Mouse (Mus musculus): ENCODE measurements at regions not wholly inside any gene's neighbourhood (a gene's known extent, or its start where the extent isn't known, plus 50 kb on each side); places are given as distances from the start of the nearest gene placed in this dataset.
"Not testable (repeated sequence)": the region's sequence is repeated elsewhere in the genome, so short reads cannot be mapped to it uniquely, and the experiment has no call there.

GRCm38 (mm10) chr15:26953818-26954385 lies 58.5 kb upstream of the Fbxl7 start:
- DNase-seq, result no peak

- DNase-seq, result no peak
Measured at GRCm38 (mm10) chr15:26958980-26959379, 63.6 kb upstream of the Fbxl7 start.

- no peak for DNase-seq
Measured at GRCm38 (mm10) chr15:26968392-26969025, 73.1 kb upstream of the Fbxl7 start.

- no peak for DNase-seq
Measured at GRCm38 (mm10) chr15:26970770-26971169, 75.4 kb upstream of the Fbxl7 start.

- no peak for DNase-seq
Measured at GRCm38 (mm10) chr15:26993054-26993453, 97.7 kb upstream of the Fbxl7 start.

GRCm38 (mm10) chr15:27009069-27009468 lies 113.7 kb upstream of the Fbxl7 start:
- DNase-seq, result no peak

GRCm38 (mm10) chr15:27013906-27014658 lies 118.7 kb upstream of the Fbxl7 start:
- DNase-seq, result no peak

- no peak for DNase-seq
Measured at GRCm38 (mm10) chr15:27014659-27014974, 119.2 kb upstream of the Fbxl7 start.

GRCm38 (mm10) chr15:27020471-27020870 lies 125.1 kb upstream of the Fbxl7 start:
- DNase-seq, result no peak

- DNase-seq, result no peak
Measured at GRCm38 (mm10) chr15:27033261-27033660, 137.9 kb upstream of the Fbxl7 start.

- no peak for DNase-seq
Measured at GRCm38 (mm10) chr15:27043788-27044187, 148.4 kb upstream of the Fbxl7 start.

- no peak for DNase-seq
Measured at GRCm38 (mm10) chr15:27050673-27051072, 155.3 kb upstream of the Fbxl7 start.

- no peak for DNase-seq
Measured at GRCm38 (mm10) chr15:27063456-27063855, 168.1 kb upstream of the Fbxl7 start.

GRCm38 (mm10) chr15:27063971-27064370 lies 168.6 kb upstream of the Fbxl7 start:
- DNase-seq, result no peak

GRCm38 (mm10) chr15:27067691-27068090 lies 172.3 kb upstream of the Fbxl7 start:
- DNase-seq, result no peak

GRCm38 (mm10) chr15:27077926-27078325 lies 182.5 kb upstream of the Fbxl7 start:
- no peak for DNase-seq

- DNase-seq, result no peak
Measured at GRCm38 (mm10) chr15:27082826-27083225, 187.4 kb upstream of the Fbxl7 start.

- no peak for DNase-seq
Measured at GRCm38 (mm10) chr15:27083596-27083995, 188.2 kb upstream of the Fbxl7 start.

- no peak for DNase-seq
Measured at GRCm38 (mm10) chr15:27089155-27089554, 193.8 kb upstream of the Fbxl7 start.

- no peak for DNase-seq
Measured at GRCm38 (mm10) chr15:27094102-27094501, 198.7 kb upstream of the Fbxl7 start.

GRCm38 (mm10) chr15:27095231-27095630 lies 199.9 kb upstream of the Fbxl7 start:
- no peak for DNase-seq

- DNase-seq, result not testable (repeated sequence)
Measured at GRCm38 (mm10) chr15:27101610-27102009, 206.2 kb upstream of the Fbxl7 start.

GRCm38 (mm10) chr15:27109130-27109529 lies 213.8 kb upstream of the Fbxl7 start:
- DNase-seq, result no peak

GRCm38 (mm10) chr15:27129697-27130096 lies 234.3 kb upstream of the Fbxl7 start:
- no peak for DNase-seq
